Mouse (Mus musculus): ENCODE measurements around the gene Krt42. TPM values are rescaled to one million over a fixed set of nuclear protein-coding genes. Genes with fewer than 3 reads are reported as not detected.
"Not testable (repeated sequence)": the region's sequence is repeated elsewhere in the genome, so short reads cannot be mapped to it uniquely, and the experiment has no call there.

The Krt42 gene
- polyA plus RNA-seq, 1 experiment from 2014 or later, result not detected

DNA sequence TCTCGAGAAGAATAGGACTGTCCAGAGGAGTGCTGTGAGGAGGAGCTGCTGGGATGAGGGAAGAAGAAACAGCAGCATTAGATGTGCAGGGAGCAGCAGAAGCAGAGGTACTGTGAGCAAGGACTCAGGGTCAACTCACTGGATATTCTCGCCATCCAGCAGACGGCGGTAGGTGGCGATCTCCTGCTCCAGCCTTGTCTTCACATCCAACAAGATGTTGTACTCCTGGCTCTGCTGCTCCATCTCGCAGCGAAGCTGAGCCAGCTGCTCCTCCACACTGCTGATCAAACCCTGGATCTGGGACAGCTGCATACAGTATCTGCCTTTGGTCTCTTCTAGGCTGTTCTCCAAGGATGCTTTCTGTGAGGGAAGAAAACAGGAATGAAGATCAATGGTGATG lies 23.2 kb downstream of the Krt42 start:
- not testable (repeated sequence) for H3K4me2 ChIP-seq (ENCODE audit: low read length); ATAC-seq; H3K36me3 ChIP-seq (ENCODE audit: control insufficient read depth, insufficient read depth); H3K4me3 ChIP-seq (replicated peaks; ENCODE audit: low read length); H3K27me3 ChIP-seq (replicated peaks; ENCODE audit: control insufficient read depth, insufficient read depth, low read length); H3K27ac ChIP-seq (ENCODE audit: low read length); H3K4me1 ChIP-seq (replicated peaks; ENCODE audit: control insufficient read depth, insufficient read depth, low read length); H3K9me3 ChIP-seq (ENCODE audit: control insufficient read depth, low read length); H3K9ac ChIP-seq (replicated peaks; ENCODE audit: low read depth, low read length)
- WGBS, result 68% methylated on average over 7 of the region's 7 CpGs

DNA sequence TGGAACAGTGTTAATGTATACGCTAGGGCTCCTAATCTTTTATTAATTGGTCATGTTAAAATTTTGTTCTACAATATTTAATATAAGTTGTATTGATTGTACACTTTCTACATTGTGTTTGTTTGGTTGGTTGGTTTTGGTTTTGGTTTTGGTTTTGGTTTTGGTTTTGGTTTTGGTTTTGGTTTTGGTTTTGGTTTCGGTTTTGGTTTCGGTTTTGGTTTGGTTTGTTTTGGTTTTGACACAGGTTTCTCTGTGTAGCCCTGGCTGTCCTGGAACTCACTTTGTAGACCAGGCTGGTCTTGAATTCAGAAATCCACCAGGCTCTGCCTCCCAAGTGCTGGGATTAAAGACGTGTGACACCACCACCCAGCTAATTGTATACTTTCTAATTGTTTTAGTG lies 29.4 kb downstream of the Krt42 start:
- ATAC-seq; H3K4me2 ChIP-seq (ENCODE audit: low read length); H3K9me3 ChIP-seq (ENCODE audit: control insufficient read depth, low read length): not testable (repeated sequence)

DNA sequence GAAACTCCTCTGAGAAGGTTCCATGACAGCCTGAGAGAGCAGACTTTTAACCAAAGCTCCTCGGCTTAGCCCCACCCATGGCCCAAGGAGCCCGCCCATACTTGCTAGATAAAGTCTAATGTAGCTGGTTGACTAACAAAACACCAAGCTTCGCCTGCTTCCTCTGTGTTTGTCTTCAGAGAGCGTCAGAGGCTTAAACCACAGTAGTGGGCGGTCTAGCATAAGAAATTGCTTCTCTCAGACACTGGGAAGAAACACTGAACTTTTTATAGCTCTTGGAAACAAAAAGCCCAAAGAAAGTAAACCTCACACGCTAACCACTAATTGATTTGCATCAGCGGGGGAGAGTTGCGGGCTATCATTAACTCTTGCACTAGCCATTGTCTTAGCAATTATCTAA lies 47.9 kb downstream of the Krt42 start:
- Histone ChIP-seq H3K4me2 (ENCODE audit: low read length) (no peak overlapping the region), H3K9ac (replicated peaks; ENCODE audit: low read depth, low read length) (no peak overlapping the region), H3K9me3 (ENCODE audit: control insufficient read depth, low read length) (no peaks in the 10 kb centered on the region), H3K4me1 (replicated peaks; ENCODE audit: control insufficient read depth, insufficient read depth, low read length) (no peaks in the 10 kb centered on the region), H3K36me3 (ENCODE audit: control insufficient read depth, insufficient read depth) (no peaks in the 10 kb centered on the region), H3K27ac (ENCODE audit: low read length) (no peak overlapping the region), H3K27me3 (replicated peaks; ENCODE audit: control insufficient read depth, insufficient read depth, low read length) (no peaks in the 10 kb centered on the region), H3K4me3 (replicated peaks; ENCODE audit: low read length) (no peak overlapping the region)
- ATAC-seq, result no peak
- WGBS, result 41% methylated on average over 8 of the region's 8 CpGs

More for the DNA sequence above, 29.4 kb downstream of the Krt42 start:
- not testable (repeated sequence) for H3K4me1 ChIP-seq (replicated peaks; ENCODE audit: control insufficient read depth, insufficient read depth, low read length); H3K36me3 ChIP-seq (ENCODE audit: control insufficient read depth, insufficient read depth); H3K4me3 ChIP-seq (replicated peaks; ENCODE audit: low read length); H3K9ac ChIP-seq (replicated peaks; ENCODE audit: low read depth, low read length); H3K27ac ChIP-seq (ENCODE audit: low read length); H3K27me3 ChIP-seq (replicated peaks; ENCODE audit: control insufficient read depth, insufficient read depth, low read length)
- WGBS, result 90% methylated on average over 4 of the region's 4 CpGs

DNA sequence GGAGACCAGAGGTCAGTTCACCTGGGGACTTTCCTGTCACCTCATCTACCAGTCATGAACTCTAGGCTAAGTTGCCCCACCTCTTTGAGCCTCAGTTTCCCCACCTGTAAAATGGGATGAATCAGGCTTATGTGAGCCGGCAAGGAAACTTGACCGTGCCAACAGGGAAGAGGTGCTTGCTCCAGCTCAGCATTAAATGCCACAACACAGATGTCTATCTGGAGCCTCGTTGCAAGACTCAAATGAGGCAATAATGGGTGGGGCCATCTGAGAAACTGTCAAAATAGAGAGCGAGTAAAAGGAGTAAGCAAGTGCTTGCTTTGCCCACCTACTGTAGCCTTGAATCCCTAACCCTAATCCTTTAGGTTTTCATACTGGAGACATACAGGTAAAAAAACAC lies 50.4 kb downstream of the Krt42 start:
- no peaks in the 10 kb centered on the region for H3K27me3 ChIP-seq (replicated peaks; ENCODE audit: control insufficient read depth, insufficient read depth, low read length)
- H3K4me1 ChIP-seq (replicated peaks; ENCODE audit: control insufficient read depth, insufficient read depth, low read length), result no peaks in the 10 kb centered on the region
- H3K36me3 ChIP-seq (ENCODE audit: control insufficient read depth, insufficient read depth), result no peaks in the 10 kb centered on the region
- no peak overlapping the region for H3K4me2 ChIP-seq (ENCODE audit: low read length)
- 76% methylated on average over 4 of the region's 4 CpGs for WGBS
- H3K4me3 ChIP-seq (replicated peaks; ENCODE audit: low read length), result no peak overlapping the region
- ATAC-seq, result no peak
- no peaks in the 10 kb centered on the region for H3K9me3 ChIP-seq (ENCODE audit: control insufficient read depth, low read length)
- no peak overlapping the region for H3K9ac ChIP-seq (replicated peaks; ENCODE audit: low read depth, low read length)
- H3K27ac ChIP-seq (ENCODE audit: low read length), result no peak overlapping the region

Other genes with a start within 250 kb of the Krt42 start
- not detected in 2 replicates for gene Krt33b, start 240.0 kb downstream of the Krt42 start, polyA plus RNA-seq (2015; fragmentation: Nextera tagmentation; extraction: Ambion mirVana)
- gene Krt34, start 228.3 kb downstream of the Krt42 start, polyA plus RNA-seq (2015; fragmentation: Nextera tagmentation; extraction: Ambion mirVana), result not detected in 2 replicates
- gene Krt31, start 219.3 kb downstream of the Krt42 start, polyA plus RNA-seq (2015; fragmentation: Nextera tagmentation; extraction: Ambion mirVana), result not detected in 2 replicates
- gene Krt32, start 181.6 kb downstream of the Krt42 start, polyA plus RNA-seq (2015; fragmentation: Nextera tagmentation; extraction: Ambion mirVana), result not detected in 2 replicates
- gene Krt35, start 173.6 kb downstream of the Krt42 start, polyA plus RNA-seq (2015; fragmentation: Nextera tagmentation; extraction: Ambion mirVana), result not detected in 2 replicates
- not detected in 2 replicates for gene Krt36, start 164.2 kb downstream of the Krt42 start, polyA plus RNA-seq (2015; fragmentation: Nextera tagmentation; extraction: Ambion mirVana)
- not detected in 2 replicates for gene Krt13, start 148.3 kb downstream of the Krt42 start, polyA plus RNA-seq (2015; fragmentation: Nextera tagmentation; extraction: Ambion mirVana)
- 2.2 TPM in 1 of 2 replicates, not detected in the other for gene Krt15, start 133.9 kb downstream of the Krt42 start, polyA plus RNA-seq (2015; fragmentation: Nextera tagmentation; extraction: Ambion mirVana)
- gene Krt19, start 121.2 kb downstream of the Krt42 start, polyA plus RNA-seq (2015; fragmentation: Nextera tagmentation; extraction: Ambion mirVana), result 0.30 and 2.3 TPM in 2 replicates
- not detected in 2 replicates for gene Krt9, start 76.6 kb downstream of the Krt42 start, polyA plus RNA-seq (2015; fragmentation: Nextera tagmentation; extraction: Ambion mirVana)
- gene Krt14, start 62.3 kb downstream of the Krt42 start, polyA plus RNA-seq (2015; fragmentation: Nextera tagmentation; extraction: Ambion mirVana), result 0.38 and 1.6 TPM in 2 replicates
- not detected in 2 replicates for gene Krt16, start 21.0 kb downstream of the Krt42 start, polyA plus RNA-seq (2015; fragmentation: Nextera tagmentation; extraction: Ambion mirVana)
- 0.27 and 0.62 TPM in 2 replicates for gene Krt17, start 8.8 kb downstream of the Krt42 start, polyA plus RNA-seq (2015; fragmentation: Nextera tagmentation; extraction: Ambion mirVana)
- 1,243 and 1,295 TPM in 2 replicates for gene Eif1, start 50.0 kb upstream of the Krt42 start, polyA plus RNA-seq (2015; fragmentation: Nextera tagmentation; extraction: Ambion mirVana)
- not detected in 2 replicates for gene Gast, start 64.5 kb upstream of the Krt42 start, polyA plus RNA-seq (2015; fragmentation: Nextera tagmentation; extraction: Ambion mirVana)
- gene Hap1, start 86.3 kb upstream of the Krt42 start, polyA plus RNA-seq (2015; fragmentation: Nextera tagmentation; extraction: Ambion mirVana), result 72.3 and 164 TPM in 2 replicates
- gene Jup, start 127.9 kb upstream of the Krt42 start, polyA plus RNA-seq (2015; fragmentation: Nextera tagmentation; extraction: Ambion mirVana), result 56.2 and 62.0 TPM in 2 replicates
- gene P3h4, start 145.0 kb upstream of the Krt42 start, polyA plus RNA-seq (2015; fragmentation: Nextera tagmentation; extraction: Ambion mirVana), result 13.8 and 13.9 TPM in 2 replicates
- 18.4 and 25.6 TPM in 2 replicates for gene Fkbp10, start 145.8 kb upstream of the Krt42 start, polyA plus RNA-seq (2015; fragmentation: Nextera tagmentation; extraction: Ambion mirVana)
- 104 and 120 TPM in 2 replicates for gene Nt5c3b, start 171.9 kb upstream of the Krt42 start, polyA plus RNA-seq (2015; fragmentation: Nextera tagmentation; extraction: Ambion mirVana)
- 0.62 and 0.80 TPM in 2 replicates for gene Klhl10, start 172.0 kb upstream of the Krt42 start, polyA plus RNA-seq (2015; fragmentation: Nextera tagmentation; extraction: Ambion mirVana)
- 14.3 and 17.4 TPM in 2 replicates for gene Klhl11, start 202.9 kb upstream of the Krt42 start, polyA plus RNA-seq (2015; fragmentation: Nextera tagmentation; extraction: Ambion mirVana)